Mouse (Mus musculus) megakaryocyte, embryonic 14.5 days (primary cell): ENCODE data around the gene Slc44a1. TPM values are rescaled to one million over a fixed set of nuclear protein-coding genes. Genes with fewer than 3 reads are reported as not detected.

Source experiments
- H3K27me3 ChIP-seq: replicated peaks from 2 replicates; pipeline ENCODE3; 2012; ENCODE audit warnings: inconsistent platforms
- H3K36me3 ChIP-seq: replicated peaks from 2 replicates; pipeline ENCODE3; 2012; ENCODE audit warnings: low read length, inconsistent platforms, mixed read lengths
- H3K4me1 ChIP-seq: 2 replicates; pipeline ENCODE4 v1.6.1; 2012; ENCODE audit warnings: inconsistent platforms
- H3K4me3 ChIP-seq: replicated peaks from 2 replicates; pipeline ENCODE3; 2012; ENCODE audit warnings: moderate library complexity, mild to moderate bottlenecking, inconsistent platforms
- H3K9me3 ChIP-seq: 2 replicates; pipeline ENCODE4 v1.6.1; 2012; ENCODE audit warnings: inconsistent platforms
- FLI1 ChIP-seq: IDR thresholded peaks from 2 replicates; pipeline ENCODE4 v1.6.1; 2012; ENCODE audit warnings: low read length, inconsistent platforms, mixed read lengths
- GATA1 ChIP-seq: IDR thresholded peaks from 3 replicates; pipeline ENCODE4 v1.6.1; 2012; ENCODE audit warnings: mixed read lengths, low read length, inconsistent platforms, borderline replicate concordance
- polyA plus RNA-seq: library from polyadenylated mRNA; stranded (reverse); fragments of >175 nt; gene quantifications from 2 replicates; pipeline ENCODE4 v1.2.3, GENCODE M21; 2012; ENCODE audit warnings: low replicate concordance; ENCODE audit not compliant: insufficient read depth

Gene Slc44a1
- polyA plus RNA-seq, 1 experiment, result 6.2 TPM

GRCm38 (mm10) chr4:53462069-53462468 lies 21.9 kb downstream of the Slc44a1 start:
- peaks cover 57% of the 10 kb centered on the region for H3K36me3 ChIP-seq
- no peak overlapping the region for H3K4me3 ChIP-seq
- H3K4me1 ChIP-seq, result peaks cover 94% of the 10 kb centered on the region
- no peaks in the 10 kb centered on the region for H3K27me3 ChIP-seq
- no peak for TF ChIP-seq FLI1
- TF ChIP-seq GATA1, result no peak
- no peaks in the 10 kb centered on the region for H3K9me3 ChIP-seq

- Histone ChIP-seq H3K36me3 (peaks cover 63% of the 10 kb centered on the region), H3K4me1 (peaks cover 96% of the 10 kb centered on the region), H3K4me3 (peak overlapping the region; percentile 12), H3K9me3 (no peaks in the 10 kb centered on the region), H3K27me3 (no peaks in the 10 kb centered on the region)
- TF ChIP-seq GATA1, result no peak
- no peak for TF ChIP-seq FLI1
These were observed 22.5 kb downstream of the Slc44a1 start for GRCm38 (mm10) chr4:53462505-53463251.

GRCm38 (mm10) chr4:53465887-53466286 lies 25.7 kb downstream of the Slc44a1 start:
- Histone ChIP-seq H3K4me1 (peaks cover 96% of the 10 kb centered on the region), H3K4me3 (no peak overlapping the region), H3K36me3 (peaks cover 70% of the 10 kb centered on the region), H3K27me3 (no peaks in the 10 kb centered on the region), H3K9me3 (no peaks in the 10 kb centered on the region)
- TF ChIP-seq FLI1 (no peak), GATA1 (no peak)

GRCm38 (mm10) chr4:53469007-53469406 lies 28.8 kb downstream of the Slc44a1 start:
- no peak overlapping the region for H3K4me3 ChIP-seq
- peaks cover 94% of the 10 kb centered on the region for H3K4me1 ChIP-seq
- TF ChIP-seq FLI1 (no peak), GATA1 (no peak)
- no peaks in the 10 kb centered on the region for H3K9me3 ChIP-seq
- peaks cover 70% of the 10 kb centered on the region for H3K36me3 ChIP-seq
- H3K27me3 ChIP-seq, result no peaks in the 10 kb centered on the region

- no peak overlapping the region for H3K4me3 ChIP-seq
- no peaks in the 10 kb centered on the region for H3K9me3 ChIP-seq
- TF ChIP-seq FLI1, result no peak
- TF ChIP-seq GATA1, result no peak
- H3K36me3 ChIP-seq, result peaks cover 58% of the 10 kb centered on the region
- peaks cover 97% of the 10 kb centered on the region for H3K4me1 ChIP-seq
- H3K27me3 ChIP-seq, result no peaks in the 10 kb centered on the region
These were observed 33.9 kb downstream of the Slc44a1 start for GRCm38 (mm10) chr4:53474109-53474508.

- Histone ChIP-seq H3K9me3 (no peaks in the 10 kb centered on the region), H3K27me3 (no peaks in the 10 kb centered on the region), H3K4me1 (peaks cover 98% of the 10 kb centered on the region), H3K4me3 (peak overlapping the region; percentile 28), H3K36me3 (peaks cover 56% of the 10 kb centered on the region)
- TF ChIP-seq GATA1 (no peak), FLI1 (no peak)
These were observed 35.2 kb downstream of the Slc44a1 start for GRCm38 (mm10) chr4:53475230-53475952.

GRCm38 (mm10) chr4:53478644-53479043 lies 38.4 kb downstream of the Slc44a1 start:
- Histone ChIP-seq H3K4me3 (peak overlapping the region; percentile 80), H3K9me3 (no peaks in the 10 kb centered on the region), H3K27me3 (no peaks in the 10 kb centered on the region), H3K36me3 (peaks cover 62% of the 10 kb centered on the region), H3K4me1 (peaks cover 91% of the 10 kb centered on the region)
- TF ChIP-seq GATA1 (no peak), FLI1 (no peak)

- H3K27me3 ChIP-seq, result no peaks in the 10 kb centered on the region
- H3K4me1 ChIP-seq, result peaks cover 80% of the 10 kb centered on the region
- H3K36me3 ChIP-seq, result peaks cover 86% of the 10 kb centered on the region
- no peak overlapping the region for H3K4me3 ChIP-seq
- TF ChIP-seq FLI1, result no peak
- no peak for TF ChIP-seq GATA1
- H3K9me3 ChIP-seq, result no peaks in the 10 kb centered on the region
These were observed 47.3 kb downstream of the Slc44a1 start for GRCm38 (mm10) chr4:53487216-53488188.

- TF ChIP-seq FLI1 (no peak), GATA1 (no peak)
- Histone ChIP-seq H3K4me1 (peaks cover 81% of the 10 kb centered on the region), H3K9me3 (no peaks in the 10 kb centered on the region), H3K36me3 (peaks cover 84% of the 10 kb centered on the region), H3K27me3 (no peaks in the 10 kb centered on the region), H3K4me3 (no peak overlapping the region)
These were observed 48.6 kb downstream of the Slc44a1 start for GRCm38 (mm10) chr4:53488803-53489202.
